Mouse (Mus musculus): ENCODE measurements around the gene Abcc1. TPM values are rescaled to one million over a fixed set of nuclear protein-coding genes. Genes with fewer than 3 reads are reported as not detected.

Abcc1 gene
- polyA plus RNA-seq (2012; rRNA removed): 44.4 and 48.5 TPM in 2 replicates

DNA sequence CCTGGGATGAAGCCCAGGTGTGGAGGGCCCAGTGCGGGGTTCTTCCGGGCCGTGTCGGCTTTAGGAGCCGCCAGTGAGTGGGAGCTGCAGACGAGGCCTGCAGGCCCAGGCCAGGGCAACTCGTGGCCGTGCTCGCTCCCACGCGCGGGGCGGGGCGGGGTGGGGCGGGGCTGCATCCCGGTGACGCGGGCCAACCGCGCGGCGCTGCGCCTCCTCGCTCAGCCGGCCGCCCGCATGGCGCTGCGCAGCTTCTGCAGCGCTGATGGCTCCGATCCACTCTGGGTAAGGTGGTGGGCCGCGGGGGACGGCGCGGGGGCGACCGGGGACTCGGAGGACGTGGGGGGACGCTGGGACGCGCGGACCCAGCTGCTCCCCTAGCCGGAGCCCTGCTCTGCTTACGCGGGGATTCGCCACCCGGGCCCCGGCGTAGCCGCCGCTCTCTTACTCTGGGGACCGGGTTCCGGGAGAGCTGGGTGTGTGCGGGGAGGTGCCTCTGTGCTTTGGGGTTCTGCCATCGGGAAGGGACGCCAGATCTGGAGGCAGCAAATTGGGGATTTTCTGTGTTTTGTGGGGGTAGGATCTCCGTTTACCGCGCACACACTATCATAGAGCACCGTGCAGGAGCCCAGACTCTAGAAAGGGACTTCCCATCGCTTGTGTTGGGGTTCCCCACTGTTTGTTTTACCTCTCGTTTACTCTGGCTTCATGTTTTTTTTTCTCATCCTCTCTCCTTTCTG, at the start of gene Abcc1:
Abcc1 (plus strand) TSS at position 197 of the 737 bp plus-strand sequence.
- no peak for DNase-seq (ENCODE audit: low read depth)

DNA sequence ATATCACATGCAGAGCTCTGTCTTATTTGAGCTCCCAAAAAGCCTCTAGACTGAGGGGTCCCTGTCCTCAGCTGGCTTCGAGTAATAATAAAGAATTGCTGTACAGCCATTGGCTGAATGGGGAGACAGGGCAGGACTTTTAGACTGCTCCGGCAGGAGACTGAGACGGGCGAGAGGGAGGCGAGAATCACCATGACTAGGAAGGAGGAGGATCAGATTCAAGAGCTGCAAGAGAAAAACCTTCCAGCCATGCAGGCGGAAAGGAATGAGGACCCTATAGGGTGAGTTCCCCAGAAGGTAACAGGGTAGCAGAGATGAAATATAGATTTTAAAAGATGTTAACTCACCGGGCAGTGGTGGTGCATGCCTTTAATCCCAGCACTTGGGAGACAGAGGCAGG, 48.4 kb upstream of the Abcc1 start:
- no peak for DNase-seq (ENCODE audit: low read depth)

DNA sequence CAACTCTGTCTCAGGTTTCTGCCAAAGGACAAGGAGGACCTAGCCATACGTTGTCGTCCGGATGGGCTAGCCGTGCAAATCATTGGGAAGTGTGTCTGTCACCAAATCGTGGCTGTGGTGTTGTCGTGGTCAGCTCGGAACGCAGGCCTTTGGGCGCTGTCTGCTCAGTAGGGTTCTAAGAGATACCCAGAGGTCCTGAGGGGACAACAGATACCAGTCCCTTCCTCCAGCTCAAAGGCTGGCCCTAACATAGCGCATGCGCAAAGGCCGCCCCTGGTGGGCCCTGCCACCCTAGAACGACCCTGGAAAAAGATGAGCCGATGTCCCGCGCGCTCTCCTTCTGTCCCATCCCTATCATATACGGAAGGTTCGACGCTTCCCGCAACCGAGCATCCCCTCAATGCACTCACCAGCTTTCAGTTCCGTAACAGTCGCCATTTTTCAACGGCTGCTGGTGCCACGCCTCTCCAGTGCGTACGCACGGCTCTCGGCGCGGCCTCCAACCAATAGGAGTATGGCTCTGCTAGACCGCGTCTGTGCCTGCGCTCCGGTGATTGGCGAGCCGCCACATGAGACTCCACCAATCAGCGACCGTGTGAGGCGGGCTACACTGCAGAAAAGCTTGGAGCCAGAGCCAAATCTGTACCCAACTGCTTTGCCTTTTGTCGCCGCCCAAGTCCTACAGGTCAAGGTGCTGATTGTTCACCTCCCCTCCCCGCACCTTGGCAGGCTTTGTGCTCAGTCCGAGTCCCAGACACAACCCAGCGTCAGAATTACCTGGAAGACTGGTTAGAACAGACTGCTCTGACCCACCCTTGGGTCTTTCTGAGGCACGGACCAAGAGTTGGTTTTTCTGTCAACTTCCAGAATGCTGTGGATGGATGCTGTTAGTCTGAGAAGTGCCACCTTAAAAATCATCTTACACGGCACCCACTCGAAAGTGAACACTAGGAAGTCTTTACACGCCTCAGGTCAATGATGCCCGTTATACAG, 44.2 kb upstream of the Abcc1 start, which contains the start of gene Fopnl:
Fopnl (minus strand) TSS at position 522 of the 993 bp plus-strand sequence.
- peak; percentile 64 for DNase-seq (ENCODE audit: low read depth)

DNA sequence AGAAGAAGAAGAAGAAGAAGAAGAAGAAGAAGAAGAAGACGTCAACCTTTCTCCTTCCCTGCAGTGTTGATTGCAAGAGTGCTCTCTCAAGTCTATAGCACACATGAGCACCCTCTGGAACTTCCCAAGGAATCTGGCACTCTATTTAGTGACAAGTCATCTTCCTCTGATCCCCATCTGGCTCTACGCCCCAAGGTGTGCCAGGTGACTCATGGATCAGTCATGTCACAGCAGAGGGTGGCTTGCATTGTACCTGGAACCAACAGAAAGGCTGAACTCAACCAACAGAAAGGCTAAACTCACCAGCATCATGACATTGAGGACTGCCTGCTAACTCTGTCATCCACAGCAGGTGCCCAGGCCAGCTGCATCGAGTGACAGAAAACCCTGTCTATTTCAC, 41.7 kb upstream of the Abcc1 start:
- peak; percentile 10 for DNase-seq (ENCODE audit: low read depth)

GRCm38 (mm10) chr16:14320494-14320893, 40.9 kb upstream of the Abcc1 start:
- no peak for DNase-seq (ENCODE audit: low read depth)

DNA sequence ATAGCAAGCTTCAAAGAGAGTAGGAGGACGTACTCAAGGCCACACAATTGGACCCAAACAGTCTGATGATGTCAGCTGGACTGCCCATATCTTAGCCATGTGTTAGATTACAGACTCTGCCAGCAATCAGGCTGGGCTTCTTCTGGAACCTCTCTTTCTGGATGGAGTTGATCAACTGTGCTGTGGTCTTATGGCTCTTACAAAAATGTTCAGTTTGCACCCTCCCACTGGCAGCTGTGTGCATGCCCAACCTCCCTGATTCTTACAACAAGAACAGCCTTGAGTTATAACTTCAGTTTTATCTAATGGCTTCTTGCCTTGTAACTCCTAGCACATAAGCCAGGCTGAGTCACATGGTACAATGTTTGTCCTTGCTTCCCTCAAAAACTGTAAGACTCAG, 33.2 kb upstream of the Abcc1 start:
- no peak for DNase-seq (ENCODE audit: low read depth)

DNA sequence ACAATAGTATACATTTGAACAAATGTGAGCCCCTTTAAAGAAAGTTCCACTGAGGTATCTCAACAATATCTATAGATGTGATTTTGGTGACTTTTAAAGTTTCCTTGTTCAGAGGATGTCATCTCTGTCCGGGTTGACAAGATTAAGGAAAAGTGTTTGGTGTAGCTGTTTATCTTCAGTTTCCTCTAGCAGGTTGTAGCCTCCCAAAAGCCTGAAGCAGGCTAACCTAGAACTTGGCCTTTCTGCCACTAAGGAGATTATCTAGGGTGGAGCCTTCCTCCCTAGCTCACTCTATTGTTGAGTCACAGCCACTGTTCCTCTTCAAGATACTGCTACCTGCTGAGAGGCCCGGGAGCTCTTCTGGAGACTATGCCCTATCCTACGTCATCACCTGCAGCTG, 16.4 kb upstream of the Abcc1 start:
- DNase-seq (ENCODE audit: low read depth): no peak

DNA sequence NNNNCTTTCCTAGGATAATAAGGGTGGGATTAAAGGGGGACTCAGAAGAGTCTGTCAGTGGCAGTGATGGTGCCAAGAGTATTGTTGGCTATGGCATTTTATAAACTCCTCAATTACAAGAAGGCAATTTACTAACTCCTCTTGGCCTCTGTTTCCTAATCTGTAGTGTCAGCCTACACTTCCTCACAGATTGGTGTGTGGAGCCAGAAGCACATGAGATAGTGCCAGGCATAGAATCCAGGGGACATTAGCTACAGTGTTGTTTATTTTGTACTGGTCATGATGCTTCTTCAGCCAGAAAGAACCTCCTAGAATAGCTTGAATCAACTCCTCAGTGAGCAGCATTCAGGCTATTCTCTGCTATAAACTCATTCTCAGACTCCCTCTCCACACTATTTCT, 9.8 kb upstream of the Abcc1 start:
- DNase-seq (ENCODE audit: low read depth): no peak

DNA sequence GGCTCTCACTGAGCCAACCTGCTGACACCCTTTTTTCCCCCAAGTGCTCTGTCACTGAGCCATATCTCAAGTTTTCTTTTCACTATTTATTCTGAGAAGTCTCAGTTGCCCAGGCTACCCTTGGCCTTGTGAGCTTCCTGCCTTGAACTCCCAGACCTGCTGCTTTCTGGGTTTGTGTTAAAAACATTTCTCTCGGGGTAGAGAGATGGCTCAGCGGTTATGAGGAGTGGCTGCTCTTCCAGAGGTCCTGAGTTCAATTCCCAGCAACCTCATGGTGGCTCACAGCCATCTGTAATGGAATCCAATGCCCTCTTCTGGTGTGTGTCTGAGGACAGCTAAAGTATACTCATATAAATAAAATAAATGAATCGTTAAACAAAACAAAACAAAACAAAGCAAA, 9.1 kb upstream of the Abcc1 start:
- no peak for DNase-seq (ENCODE audit: low read depth)

DNA sequence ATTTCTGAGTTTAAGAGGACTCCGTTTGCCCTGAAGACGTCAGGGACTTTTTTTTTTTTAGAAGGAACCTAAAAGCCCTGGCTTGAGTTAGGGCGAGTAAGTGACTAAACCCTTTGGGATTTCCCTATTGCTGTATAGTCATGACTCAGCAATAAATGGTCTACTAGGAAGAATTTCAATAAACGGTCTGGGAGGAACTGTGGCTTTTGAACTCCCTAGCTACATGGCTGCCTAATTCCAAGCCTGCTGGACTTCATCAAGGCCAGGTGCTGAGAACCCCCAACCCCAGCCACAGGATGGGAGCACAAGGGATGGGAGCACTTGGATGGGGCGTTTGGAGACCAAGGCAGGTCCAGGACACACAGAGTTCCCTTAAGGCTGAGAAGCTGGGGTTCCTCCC, 8.7 kb upstream of the Abcc1 start:
- no peak for DNase-seq (ENCODE audit: low read depth)

- no peak for DNase-seq (ENCODE audit: low read depth)
These were observed 3.5 kb upstream of the Abcc1 start for GRCm38 (mm10) chr16:14357859-14358258.

- DNase-seq (ENCODE audit: low read depth): no peak
These were observed 2.8 kb upstream of the Abcc1 start for GRCm38 (mm10) chr16:14358531-14358930.

GRCm38 (mm10) chr16:14360931-14361330, 427 bp upstream of the Abcc1 start:
- DNase-seq (ENCODE audit: low read depth): no peak

DNA sequence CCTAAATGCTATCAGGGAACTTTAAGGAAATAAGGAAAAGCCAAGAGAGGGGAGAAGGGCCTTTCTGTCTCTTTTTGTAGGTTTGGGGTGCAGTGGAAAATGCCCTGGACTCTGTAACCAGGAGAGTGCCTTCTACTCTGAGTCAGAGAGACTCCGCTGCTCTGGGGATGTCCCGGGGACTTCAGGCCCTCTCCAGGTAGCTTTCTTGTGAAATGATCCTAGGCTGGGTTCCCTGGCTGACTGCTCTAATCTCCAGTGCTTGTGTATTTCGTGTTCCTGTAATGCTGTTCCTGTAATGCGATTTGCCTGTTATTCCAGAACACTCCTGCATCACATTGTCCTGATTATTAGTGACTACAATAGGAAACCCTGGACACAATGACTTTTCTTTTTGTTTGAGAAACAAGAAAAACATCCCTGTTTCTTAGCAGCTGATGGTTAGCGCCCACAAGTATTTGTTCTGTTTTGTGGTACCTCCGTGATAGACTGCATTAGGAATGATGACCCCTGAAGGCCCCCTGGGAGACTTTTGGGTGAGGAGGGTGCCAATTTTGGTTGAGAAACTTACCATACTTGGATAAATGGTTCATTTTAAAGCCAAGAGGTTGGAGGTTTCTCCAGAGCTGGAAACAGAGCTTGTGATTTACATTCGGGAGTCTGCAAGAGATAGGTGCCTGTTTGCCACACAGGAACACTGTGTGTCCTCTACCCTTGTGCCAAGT, 902 bp downstream of the Abcc1 start:
- no peak for DNase-seq (ENCODE audit: low read depth)

DNA sequence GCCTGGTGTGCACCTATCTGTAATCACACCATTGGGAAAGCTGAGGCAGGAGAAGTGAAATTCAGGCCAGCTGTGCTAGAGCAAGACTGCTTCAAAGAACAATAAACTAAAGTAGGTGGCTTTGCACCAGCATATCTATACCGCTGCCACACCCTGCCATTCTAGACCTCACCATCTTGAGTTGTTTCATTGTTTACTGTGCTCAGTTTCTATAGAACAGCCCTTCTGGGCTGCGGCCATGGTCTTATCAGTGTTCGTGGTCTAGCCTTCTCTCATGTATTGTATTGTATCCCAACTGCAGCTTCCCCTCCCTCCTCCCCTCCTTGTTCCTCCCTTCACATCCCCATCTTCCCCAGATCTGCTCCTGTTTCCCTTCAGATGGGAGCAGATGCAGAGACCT, 2.1 kb downstream of the Abcc1 start:
- DNase-seq (ENCODE audit: low read depth): no peak

GRCm38 (mm10) chr16:14364066-14364465, 2.7 kb downstream of the Abcc1 start:
- no peak for DNase-seq (ENCODE audit: low read depth)

DNA sequence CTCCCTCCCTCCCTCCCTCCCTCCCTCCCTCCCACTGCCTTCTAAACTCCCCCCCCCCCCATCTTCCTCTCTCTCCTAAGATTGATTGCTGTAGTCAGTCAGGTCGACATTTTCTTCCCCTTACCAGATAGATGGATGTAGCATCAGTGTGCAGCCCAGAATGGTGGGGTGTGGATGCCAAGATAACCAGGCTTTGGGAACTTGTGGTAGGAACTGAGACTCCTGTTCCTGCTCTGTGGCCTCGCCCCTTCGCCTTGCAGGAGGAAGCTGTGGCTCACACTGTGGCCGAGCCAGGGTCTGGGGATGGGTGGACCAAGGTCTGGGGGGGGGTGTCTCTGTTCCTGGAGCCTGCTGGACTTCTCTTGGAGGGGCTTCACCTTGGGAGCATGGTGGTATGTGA, 4.1 kb downstream of the Abcc1 start:
- DNase-seq (ENCODE audit: low read depth): no peak

DNA sequence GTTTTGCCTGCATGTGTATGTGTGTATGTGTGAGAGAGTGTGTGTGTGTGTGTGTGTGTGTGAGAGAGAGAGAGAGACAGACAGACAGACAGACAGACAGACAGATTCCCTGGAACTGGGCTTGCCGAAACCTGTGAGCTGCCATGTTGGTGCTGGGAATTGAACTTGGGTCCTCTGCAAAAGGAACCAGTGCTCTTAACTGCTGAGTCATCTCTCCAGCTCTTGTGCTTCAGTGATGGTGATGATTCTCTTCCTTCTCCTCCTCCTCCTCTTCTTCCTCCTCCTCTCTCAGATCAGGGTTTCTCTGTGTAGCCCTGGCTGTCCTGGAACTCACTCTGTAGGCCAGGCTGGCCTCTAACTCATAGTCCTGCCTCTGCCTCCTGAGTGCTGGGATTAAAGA, 4.7 kb downstream of the Abcc1 start:
- no peak for DNase-seq (ENCODE audit: low read depth)

GRCm38 (mm10) chr16:14371367-14371766, 10.0 kb downstream of the Abcc1 start:
- DNase-seq (ENCODE audit: low read depth): no peak

- no peak for DNase-seq (ENCODE audit: low read depth)
These were observed 11.0 kb downstream of the Abcc1 start for GRCm38 (mm10) chr16:14372382-14372781.

GRCm38 (mm10) chr16:14372817-14373301, 11.5 kb downstream of the Abcc1 start:
- no peak for DNase-seq (ENCODE audit: low read depth)

GRCm38 (mm10) chr16:14375942-14376341, 14.6 kb downstream of the Abcc1 start:
- DNase-seq (ENCODE audit: low read depth): no peak

All from gonadal fat pad, adult 2 months (tissue).